Mouse (Mus musculus): Measurements from ENCODE around the gene Plekhh1. TPM values are rescaled to one million over a fixed set of nuclear protein-coding genes. Genes with fewer than 3 reads are reported as not detected.
A peak's percentile ranks its signal among the peaks of the same experiment; 100 is the strongest.

Gene Plekhh1
- 6.5 and 7.4 TPM in 2 replicates for polyA plus RNA-seq (2015; fragmentation: Nextera tagmentation; extraction: Ambion mirVana)

DNA sequence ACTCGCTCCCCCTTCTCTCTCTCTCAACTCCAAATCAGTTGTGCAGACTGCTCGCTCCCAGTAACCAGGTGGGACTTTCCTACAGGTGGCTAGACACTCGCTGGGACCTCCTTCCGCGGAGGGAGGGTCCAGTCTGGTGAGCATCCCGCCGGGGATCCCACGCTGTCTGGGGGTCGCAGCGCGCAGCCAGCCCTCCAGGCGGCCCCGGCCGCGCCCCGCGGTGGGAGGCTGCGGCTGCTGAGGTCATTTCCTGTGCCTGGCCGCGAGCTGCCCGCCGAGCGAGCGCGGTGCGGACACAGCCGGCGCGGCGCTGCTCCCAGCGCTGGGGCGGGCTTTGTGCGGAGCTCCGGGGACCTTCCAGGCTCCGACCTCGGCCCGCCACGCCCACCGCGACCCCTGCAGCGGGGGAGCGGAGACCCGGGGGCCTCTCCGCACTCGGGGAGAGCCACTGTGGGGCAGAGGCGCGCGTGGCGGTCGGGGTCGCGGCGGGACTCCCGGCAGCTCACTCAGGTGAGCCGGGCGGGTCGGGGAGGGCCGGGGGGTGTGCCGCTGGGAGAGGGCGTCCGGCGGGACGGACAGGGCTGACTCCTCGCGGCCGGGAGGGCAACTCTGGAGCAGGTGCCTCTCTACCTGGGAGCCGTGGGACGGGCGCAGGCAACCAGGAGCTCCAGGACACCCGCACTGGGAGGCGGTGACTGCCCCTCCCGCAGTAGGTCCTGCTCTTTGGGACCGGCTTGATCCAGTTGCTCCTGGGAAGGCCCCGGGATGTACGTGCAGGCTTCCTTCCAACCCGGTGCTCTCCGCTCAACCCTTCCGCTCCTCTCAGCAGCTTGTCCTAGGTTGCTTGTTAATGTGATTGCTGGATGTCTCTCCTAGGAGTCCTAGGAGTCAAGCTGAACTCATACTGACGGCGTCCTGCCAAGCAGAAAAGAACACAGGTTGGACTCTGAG is at the start of gene Plekhh1:
Plekhh1 (plus strand) TSS at position 253 of the 951 bp plus-strand sequence.
- no peaks in the 10 kb centered on the region for H3K9me3 ChIP-seq (ENCODE audit: low read length)
- H3K9ac ChIP-seq (replicated peaks; ENCODE audit: low read length): peak within 1 kb of the TSS; percentile 96
- H3K27ac ChIP-seq (ENCODE audit: low read length): peak within 1 kb of the TSS; percentile 88
- no peaks in the 10 kb centered on the region for H3K36me3 ChIP-seq (ENCODE audit: insufficient read depth, low read length)
- H3K4me3 ChIP-seq (ENCODE audit: low read length): peak within 1 kb of the TSS; percentile 85
- H3K27me3 ChIP-seq (ENCODE audit: insufficient read depth, low read length): no peaks in the 10 kb centered on the region
- peak; percentile 96 for ATAC-seq (ENCODE audit: low FRiP score, low TSS enrichment)
- WGBS: 1% methylated on average over 57 of the region's 80 CpGs
- peak within 1 kb of the TSS; percentile 94 for H3K4me2 ChIP-seq (replicated peaks; ENCODE audit: low read depth, low read length)
- peaks cover 7% of the 10 kb centered on the region; the same call in 1 of the 2 replicates for H3K4me1 ChIP-seq (ENCODE audit: insufficient read depth, low read length)

DNA sequence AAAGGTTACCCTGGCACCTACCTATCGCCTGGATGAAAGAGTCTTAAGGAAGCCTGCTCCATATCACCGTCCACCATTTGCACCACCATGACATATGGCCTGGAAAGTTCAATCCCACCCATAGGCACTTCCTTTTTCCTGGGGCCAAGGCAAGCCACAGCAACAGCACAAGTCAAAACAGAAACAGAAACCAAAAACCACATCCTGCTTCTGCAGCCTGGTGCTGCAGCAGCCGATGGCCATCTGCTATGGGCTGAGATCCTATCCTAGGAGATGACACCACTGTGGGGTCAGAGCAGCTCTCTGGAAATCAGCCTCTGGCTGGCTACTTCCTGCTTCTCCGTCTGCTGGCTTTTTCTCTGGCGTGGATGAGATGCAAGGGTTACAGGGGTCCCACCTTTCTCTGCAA is 48.3 kb upstream of the Plekhh1 start:
- Histone ChIP-seq H3K27ac (ENCODE audit: low read length) (no peak overlapping the region), H3K27me3 (ENCODE audit: insufficient read depth, low read length) (no peaks in the 10 kb centered on the region), H3K4me2 (replicated peaks; ENCODE audit: low read depth, low read length) (no peak overlapping the region), H3K9me3 (ENCODE audit: low read length) (no peaks in the 10 kb centered on the region), H3K36me3 (ENCODE audit: insufficient read depth, low read length) (no peaks in the 10 kb centered on the region), H3K9ac (replicated peaks; ENCODE audit: low read length) (no peak overlapping the region), H3K4me1 (ENCODE audit: insufficient read depth, low read length) (no peaks in the 10 kb centered on the region), H3K4me3 (ENCODE audit: low read length) (no peak overlapping the region)
- WGBS: 58% methylated on average over 5 of the region's 5 CpGs
- no peak for ATAC-seq (ENCODE audit: low FRiP score, low TSS enrichment)

DNA sequence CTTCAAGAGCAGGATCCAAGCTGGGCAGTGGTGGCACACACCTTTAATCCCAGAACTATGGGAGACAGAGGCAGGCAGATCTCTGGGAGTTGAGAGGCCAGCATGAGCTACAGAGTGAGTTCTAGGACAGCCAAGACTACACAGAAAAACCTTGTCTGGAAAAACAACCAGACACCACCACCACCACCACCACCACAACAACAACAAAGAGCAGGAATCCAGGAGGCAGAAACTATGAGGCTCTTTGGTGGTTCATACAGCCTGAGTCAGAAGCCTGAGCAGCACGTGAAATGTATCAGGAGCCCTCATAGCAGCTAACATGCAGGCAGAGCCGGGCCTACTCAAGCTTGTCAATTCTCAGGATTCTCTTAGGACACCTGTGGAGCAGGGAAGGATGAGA is 47.8 kb upstream of the Plekhh1 start:
- no peaks in the 10 kb centered on the region for H3K9me3 ChIP-seq (ENCODE audit: low read length)
- no peaks in the 10 kb centered on the region for H3K27me3 ChIP-seq (ENCODE audit: insufficient read depth, low read length)
- no peak overlapping the region for H3K9ac ChIP-seq (replicated peaks; ENCODE audit: low read length)
- no peaks in the 10 kb centered on the region for H3K4me1 ChIP-seq (ENCODE audit: insufficient read depth, low read length)
- H3K4me3 ChIP-seq (ENCODE audit: low read length): no peak overlapping the region
- no peaks in the 10 kb centered on the region for H3K36me3 ChIP-seq (ENCODE audit: insufficient read depth, low read length)
- WGBS: 69% methylated on average over 2 of the region's 2 CpGs
- no peak for ATAC-seq (ENCODE audit: low FRiP score, low TSS enrichment)
- no peak overlapping the region for H3K27ac ChIP-seq (ENCODE audit: low read length)
- no peak overlapping the region for H3K4me2 ChIP-seq (replicated peaks; ENCODE audit: low read depth, low read length)

DNA sequence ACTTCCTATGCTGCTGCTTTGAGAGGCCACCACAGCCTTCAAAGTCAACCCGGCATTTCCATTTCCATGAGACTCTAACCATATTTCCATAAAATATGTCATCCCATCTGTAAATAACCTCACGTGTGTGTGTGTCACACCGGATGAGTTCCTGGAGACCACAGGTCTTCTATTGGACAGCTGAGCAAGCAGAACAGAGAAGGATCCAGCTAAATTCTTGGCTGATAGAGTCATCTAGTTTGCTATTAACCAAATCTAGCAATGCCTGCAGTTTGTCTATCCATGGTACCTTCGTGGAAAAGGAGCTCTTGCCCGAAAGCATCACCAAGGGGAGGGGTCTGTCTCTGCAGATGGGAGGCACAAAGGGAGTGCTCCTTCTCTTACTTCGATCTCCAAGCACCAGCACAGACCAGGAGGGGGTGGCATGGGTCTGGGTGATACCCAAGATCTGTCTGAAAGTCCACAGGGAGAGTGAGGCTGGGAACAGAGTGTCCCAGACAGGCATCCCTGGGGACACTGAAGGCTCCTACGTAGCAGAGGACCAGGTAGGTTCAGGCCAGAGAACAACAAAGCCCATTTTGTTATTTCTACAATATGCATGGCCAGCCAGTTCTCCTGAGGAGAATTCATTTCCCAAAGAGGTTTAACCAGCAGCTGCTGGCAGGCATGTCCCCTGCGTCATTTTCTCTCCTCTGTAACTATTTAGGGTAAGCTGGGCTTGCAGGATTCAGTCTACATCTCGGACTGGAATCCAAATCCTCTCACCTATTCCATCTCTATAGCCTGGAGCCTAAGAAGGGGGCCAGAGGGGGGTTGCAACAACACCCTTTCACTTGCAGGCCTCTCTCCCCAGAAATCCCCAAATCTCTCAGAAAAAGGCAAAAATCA is 46.8 kb upstream of the Plekhh1 start:
- H3K9ac ChIP-seq (replicated peaks; ENCODE audit: low read length): no peak overlapping the region
- no peak overlapping the region for H3K4me3 ChIP-seq (ENCODE audit: low read length)
- WGBS: 62% methylated on average over 9 of the region's 9 CpGs
- H3K9me3 ChIP-seq (ENCODE audit: low read length): no peaks in the 10 kb centered on the region
- no peaks in the 10 kb centered on the region for H3K4me1 ChIP-seq (ENCODE audit: insufficient read depth, low read length)
- H3K27me3 ChIP-seq (ENCODE audit: insufficient read depth, low read length): no peaks in the 10 kb centered on the region
- H3K4me2 ChIP-seq (replicated peaks; ENCODE audit: low read depth, low read length): no peak overlapping the region
- peak; percentile 64 for ATAC-seq (ENCODE audit: low FRiP score, low TSS enrichment)
- no peak overlapping the region for H3K27ac ChIP-seq (ENCODE audit: low read length)
- no peaks in the 10 kb centered on the region for H3K36me3 ChIP-seq (ENCODE audit: insufficient read depth, low read length)

DNA sequence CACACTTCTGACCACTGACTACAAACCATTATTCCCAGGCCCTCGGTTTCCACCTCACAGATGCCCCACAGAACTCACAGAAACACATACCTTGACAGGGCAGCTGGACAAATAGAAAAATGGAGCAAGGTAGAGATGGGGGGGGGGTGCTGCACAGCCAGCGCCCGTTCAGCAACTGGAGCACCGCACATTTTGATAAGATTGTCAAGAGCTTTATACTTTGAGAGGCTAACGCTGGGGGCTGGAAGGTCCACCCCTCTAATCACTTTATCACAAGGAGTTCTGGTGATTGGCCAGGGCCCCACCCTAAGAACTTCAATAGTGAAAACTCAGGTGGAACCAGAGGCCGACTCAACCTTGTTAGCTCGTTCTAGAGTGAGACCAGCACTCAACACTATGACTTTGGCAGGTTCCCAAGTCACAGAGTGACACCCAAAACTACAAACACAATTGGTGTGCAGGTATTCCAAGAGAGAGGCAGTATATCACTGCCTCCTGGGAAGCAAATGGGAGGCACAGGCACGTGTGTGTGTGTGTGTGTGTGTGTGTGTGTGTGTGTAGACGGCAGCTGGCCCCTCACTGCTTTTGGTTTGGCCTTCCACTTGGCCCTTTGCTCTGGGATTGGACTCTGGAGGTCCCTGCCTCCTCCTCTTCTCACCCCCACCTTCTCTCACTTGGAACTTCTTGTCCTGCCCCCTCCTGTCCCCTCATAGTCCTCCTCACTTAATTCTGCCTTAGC is 45.5 kb upstream of the Plekhh1 start:
- H3K27me3 ChIP-seq (ENCODE audit: insufficient read depth, low read length): no peaks in the 10 kb centered on the region
- WGBS: 54% methylated on average over 9 of the region's 9 CpGs
- H3K4me2 ChIP-seq (replicated peaks; ENCODE audit: low read depth, low read length): no peak overlapping the region
- H3K4me1 ChIP-seq (ENCODE audit: insufficient read depth, low read length): no peaks in the 10 kb centered on the region
- ATAC-seq (ENCODE audit: low FRiP score, low TSS enrichment): no peak
- no peak overlapping the region for H3K4me3 ChIP-seq (ENCODE audit: low read length)
- no peak overlapping the region for H3K27ac ChIP-seq (ENCODE audit: low read length)
- no peak overlapping the region for H3K9ac ChIP-seq (replicated peaks; ENCODE audit: low read length)
- H3K9me3 ChIP-seq (ENCODE audit: low read length): no peaks in the 10 kb centered on the region
- H3K36me3 ChIP-seq (ENCODE audit: insufficient read depth, low read length): no peaks in the 10 kb centered on the region

DNA sequence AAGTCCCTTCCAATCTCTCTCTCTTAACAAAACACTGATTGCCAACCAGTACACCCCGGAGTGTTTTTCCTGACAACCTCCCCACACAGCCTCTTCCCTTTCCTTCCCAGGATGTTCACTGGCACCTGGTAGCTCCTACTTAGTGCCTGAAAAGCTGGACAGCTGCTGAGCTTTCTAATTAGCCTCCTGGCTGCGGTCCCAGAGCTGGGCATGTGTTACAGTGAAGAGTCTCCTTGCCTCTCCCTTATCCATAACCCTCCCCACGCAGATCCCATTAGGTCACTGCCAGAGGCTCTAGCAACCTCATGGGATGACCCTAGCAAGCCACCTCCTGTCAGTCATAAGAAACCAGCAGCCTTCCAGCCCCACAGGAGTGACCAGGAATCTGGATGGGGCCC is 44.9 kb upstream of the Plekhh1 start:
- H3K9ac ChIP-seq (replicated peaks; ENCODE audit: low read length): no peak overlapping the region
- no peaks in the 10 kb centered on the region for H3K9me3 ChIP-seq (ENCODE audit: low read length)
- H3K4me3 ChIP-seq (ENCODE audit: low read length): no peak overlapping the region
- H3K4me1 ChIP-seq (ENCODE audit: insufficient read depth, low read length): no peaks in the 10 kb centered on the region
- no peaks in the 10 kb centered on the region for H3K36me3 ChIP-seq (ENCODE audit: insufficient read depth, low read length)
- no peaks in the 10 kb centered on the region for H3K27me3 ChIP-seq (ENCODE audit: insufficient read depth, low read length)
- WGBS: 49% methylated on average over 3 of the region's 3 CpGs
- H3K4me2 ChIP-seq (replicated peaks; ENCODE audit: low read depth, low read length): no peak overlapping the region
- H3K27ac ChIP-seq (ENCODE audit: low read length): no peak overlapping the region
- peak; percentile 39; the same call in 1 of the 2 replicates for ATAC-seq (ENCODE audit: low FRiP score, low TSS enrichment)

DNA sequence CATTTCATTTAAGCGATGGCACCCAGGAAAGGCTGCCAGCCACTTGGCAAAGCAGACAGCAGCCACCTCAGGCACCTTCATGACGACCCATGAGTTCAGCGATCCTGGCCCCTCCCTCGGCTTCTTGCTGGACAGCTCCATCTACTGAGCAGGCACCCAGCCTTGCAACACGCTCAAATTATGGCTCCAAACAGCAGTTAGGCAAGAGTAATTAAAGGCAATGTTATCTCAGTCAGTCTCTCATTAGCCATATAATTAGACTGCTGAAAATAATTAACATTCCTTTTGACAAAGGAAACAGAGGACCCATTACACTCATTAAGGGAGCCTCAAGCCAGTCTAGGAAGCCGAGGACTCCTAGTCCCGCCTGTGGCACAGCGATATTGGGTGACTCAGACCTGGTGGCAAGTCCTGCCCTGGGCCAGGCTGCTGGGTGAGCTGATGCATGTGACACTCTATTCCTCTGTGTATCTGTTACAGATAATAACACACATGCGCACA is 41.3 kb upstream of the Plekhh1 start:
- 40% methylated on average over 9 of the region's 9 CpGs for WGBS
- no peaks in the 10 kb centered on the region for H3K4me1 ChIP-seq (ENCODE audit: insufficient read depth, low read length)
- H3K4me2 ChIP-seq (replicated peaks; ENCODE audit: low read depth, low read length): no peak overlapping the region
- H3K36me3 ChIP-seq (ENCODE audit: insufficient read depth, low read length): no peaks in the 10 kb centered on the region
- H3K4me3 ChIP-seq (ENCODE audit: low read length): no peak overlapping the region
- ATAC-seq (ENCODE audit: low FRiP score, low TSS enrichment): 0 out of 2 replicates have a peak, but pooled peaks have one; percentile 8
- no peaks in the 10 kb centered on the region for H3K27me3 ChIP-seq (ENCODE audit: insufficient read depth, low read length)
- no peak overlapping the region for H3K9ac ChIP-seq (replicated peaks; ENCODE audit: low read length)
- no peaks in the 10 kb centered on the region for H3K9me3 ChIP-seq (ENCODE audit: low read length)
- H3K27ac ChIP-seq (ENCODE audit: low read length): no peak overlapping the region

DNA sequence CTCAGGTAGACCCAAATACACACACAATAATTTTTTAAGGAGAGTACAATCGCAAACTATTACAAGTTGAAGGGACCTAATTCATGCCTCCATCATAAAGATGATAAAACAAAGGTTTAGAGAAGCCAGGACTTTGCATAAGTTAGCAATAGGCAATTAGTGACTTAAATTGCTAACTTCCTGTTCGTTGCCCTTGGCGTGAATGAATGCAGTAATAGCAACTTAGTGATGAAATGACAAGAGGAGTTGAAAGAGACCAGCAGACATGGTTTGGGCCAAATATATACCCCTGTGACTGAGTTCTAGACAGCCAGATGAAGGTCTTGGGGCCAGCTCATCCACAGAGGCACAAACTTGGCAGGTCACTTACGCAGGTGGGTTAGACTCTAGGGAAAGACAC is 32.7 kb upstream of the Plekhh1 start:
- Histone ChIP-seq H3K9ac (replicated peaks; ENCODE audit: low read length) (no peak overlapping the region), H3K36me3 (ENCODE audit: insufficient read depth, low read length) (no peaks in the 10 kb centered on the region), H3K27me3 (ENCODE audit: insufficient read depth, low read length) (no peaks in the 10 kb centered on the region), H3K27ac (ENCODE audit: low read length) (no peak overlapping the region), H3K4me1 (ENCODE audit: insufficient read depth, low read length) (no peaks in the 10 kb centered on the region), H3K4me3 (ENCODE audit: low read length) (no peak overlapping the region), H3K9me3 (ENCODE audit: low read length) (no peaks in the 10 kb centered on the region), H3K4me2 (replicated peaks; ENCODE audit: low read depth, low read length) (no peak overlapping the region)
- WGBS: 81% methylated on average over 4 of the region's 4 CpGs
- ATAC-seq (ENCODE audit: low FRiP score, low TSS enrichment): no peak

DNA sequence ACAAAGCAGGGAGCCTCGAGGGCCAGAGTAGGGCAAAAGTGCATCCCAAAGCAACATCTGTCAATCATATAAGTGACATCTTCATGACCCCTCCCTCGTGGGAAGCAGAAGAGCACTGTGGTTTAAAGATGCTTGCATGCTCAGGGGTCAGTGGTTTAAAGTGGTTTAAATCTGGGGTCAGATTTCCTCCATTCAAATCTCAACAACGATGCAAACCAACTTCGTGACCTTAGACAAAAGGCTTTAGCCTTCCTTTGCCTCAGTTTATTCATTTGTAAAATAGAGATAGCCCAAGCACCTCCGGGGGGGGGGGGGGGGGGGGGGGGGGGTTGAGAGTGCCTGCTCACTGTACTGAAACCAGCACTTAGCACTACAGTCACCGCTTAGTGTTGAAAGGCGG is 32.3 kb upstream of the Plekhh1 start:
- Histone ChIP-seq H3K27me3 (ENCODE audit: insufficient read depth, low read length) (no peaks in the 10 kb centered on the region), H3K36me3 (ENCODE audit: insufficient read depth, low read length) (no peaks in the 10 kb centered on the region), H3K27ac (ENCODE audit: low read length) (no peak overlapping the region), H3K9ac (replicated peaks; ENCODE audit: low read length) (no peak overlapping the region), H3K4me2 (replicated peaks; ENCODE audit: low read depth, low read length) (no peak overlapping the region), H3K4me1 (ENCODE audit: insufficient read depth, low read length) (no peaks in the 10 kb centered on the region), H3K9me3 (ENCODE audit: low read length) (no peaks in the 10 kb centered on the region), H3K4me3 (ENCODE audit: low read length) (no peak overlapping the region)
- 34% methylated on average over 6 of the region's 7 CpGs for WGBS
- no peak for ATAC-seq (ENCODE audit: low FRiP score, low TSS enrichment)
